Mouse (Mus musculus) forebrain, embryonic 15.5 days (tissue): ENCODE measurements around the gene Mlxip. TPM values are rescaled to one million over a fixed set of nuclear protein-coding genes. Genes with fewer than 3 reads are reported as not detected.

ENCODE experiments used
- ATAC-seq: fragments of 200-750 bp; cut with Nextera tagmentation; replicated peaks from 2 replicates; pipeline ENCODE4 v1.8.0; 2017; ENCODE audit warnings: mild to moderate bottlenecking, moderate TSS enrichment, moderate library complexity
- H3K27ac ChIP-seq: fragments of 300-500 bp; sonication (generic); replicated peaks from 2 replicates; pipeline ENCODE4 v1.5.1; 2015; ENCODE audit warnings: mild to moderate bottlenecking, inconsistent platforms
- H3K27me3 ChIP-seq: fragments of 300-500 bp; sonication (generic); 2 replicates; pipeline ENCODE4 v1.6.1; 2015; ENCODE audit warnings: inconsistent platforms
- H3K36me3 ChIP-seq: fragments of 300-500 bp; sonication (generic); 2 replicates; pipeline ENCODE4 v1.6.1; 2015; ENCODE audit warnings: mild to moderate bottlenecking, inconsistent platforms
- H3K4me1 ChIP-seq: fragments of 300-500 bp; sonication (generic); 2 replicates; pipeline ENCODE4 v1.6.1; 2015; ENCODE audit warnings: inconsistent platforms
- H3K4me2 ChIP-seq: fragments of 300-500 bp; sonication (generic); replicated peaks from 2 replicates; pipeline ENCODE4 v1.6.1; 2015; ENCODE audit warnings: mild to moderate bottlenecking, inconsistent platforms
- H3K4me3 ChIP-seq: fragments of 300-500 bp; sonication (generic); 2 replicates; pipeline ENCODE4 v1.5.1; 2015; ENCODE audit warnings: mild to moderate bottlenecking, inconsistent platforms
- H3K9ac ChIP-seq: fragments of 300-500 bp; sonication (generic); replicated peaks from 2 replicates; pipeline ENCODE4 v1.6.1; 2015; ENCODE audit warnings: mild to moderate bottlenecking, inconsistent platforms
- H3K9me3 ChIP-seq: fragments of 300-500 bp; sonication (generic); 2 replicates; pipeline ENCODE4 v1.6.1; 2016; ENCODE audit warnings: inconsistent platforms
- WGBS: fragments of 180-500 bp; shearing (Covaris S2); methylation state at CpG from one replicate; pipeline ENCODE4 v1.1.7; 2015; ENCODE audit warnings: mixed read lengths; 5-methylcytosine and 5-hydroxymethylcytosine counted together
- polyA plus RNA-seq: library from polyadenylated mRNA; unstranded; fragments of >200 nt; fragmentation: Nextera tagmentation; extraction: Ambion mirVana; gene quantifications from 2 replicates; pipeline ENCODE4 v1.2.1, GENCODE M21; 2015

Mlxip gene
- polyA plus RNA-seq, 1 experiment from 2014 or later, result 17.0 TPM

- Histone ChIP-seq H3K9ac (no peak overlapping the region), H3K4me2 (no peak overlapping the region), H3K36me3 (peaks cover 90% of the 10 kb centered on the region), H3K27ac (peak overlapping the region; percentile 56), H3K4me3 (no peak overlapping the region), H3K9me3 (no peaks in the 10 kb centered on the region), H3K4me1 (no peaks in the 10 kb centered on the region), H3K27me3 (no peaks in the 10 kb centered on the region)
- WGBS, result 71% methylated on average over 13 of the region's 13 CpGs
- ATAC-seq, result no peak
Observed at GRCm38 (mm10) chr5:123368869-123369488, 25.6 kb upstream of the Mlxip start.

DNA sequence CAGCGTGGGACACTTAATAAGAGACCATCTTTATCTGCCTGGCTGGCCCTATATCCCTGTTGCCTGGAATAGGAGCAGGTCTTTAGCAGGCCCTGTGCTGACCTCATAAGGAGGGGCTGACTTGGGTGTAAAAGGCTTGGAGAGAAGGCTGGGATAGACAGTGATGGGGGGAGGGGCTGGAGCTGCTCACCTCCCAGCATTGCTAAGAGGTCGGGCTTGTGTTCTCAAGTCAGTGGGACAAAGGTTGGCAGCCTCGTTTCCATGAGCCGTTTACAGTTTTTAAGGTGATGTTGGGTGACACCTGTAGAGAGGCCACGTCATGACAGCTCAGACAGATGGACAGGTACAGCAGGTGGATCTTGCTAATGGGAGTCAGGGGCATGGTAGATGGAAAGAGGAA, 24.5 kb upstream of the Mlxip start:
- ATAC-seq, result no peak
- 93% methylated on average over 5 of the region's 5 CpGs for WGBS
- Histone ChIP-seq H3K27me3 (no peaks in the 10 kb centered on the region), H3K4me3 (no peak overlapping the region), H3K4me2 (no peak overlapping the region), H3K27ac (no peak overlapping the region), H3K4me1 (no peaks in the 10 kb centered on the region), H3K9me3 (no peaks in the 10 kb centered on the region), H3K9ac (no peak overlapping the region), H3K36me3 (peaks cover 84% of the 10 kb centered on the region)

DNA sequence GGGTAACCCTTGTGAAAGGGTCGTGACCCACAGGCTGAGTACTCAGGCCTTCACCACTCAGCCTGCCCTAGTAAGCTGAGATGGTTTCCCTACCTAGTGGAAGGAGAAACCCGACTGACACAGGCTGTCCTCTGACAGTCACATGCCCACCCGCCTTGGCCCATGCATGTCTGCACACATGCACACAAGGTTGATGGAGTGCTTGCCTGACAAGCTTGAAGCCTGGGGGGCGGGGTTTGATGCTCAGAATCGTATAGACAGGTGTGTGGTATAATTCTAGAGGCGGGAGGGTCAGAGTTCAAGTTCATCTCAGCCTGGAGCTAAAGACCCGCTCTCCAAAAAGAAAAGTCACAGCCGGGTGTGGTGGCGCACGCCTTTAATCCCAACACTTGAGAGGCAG, 19.3 kb upstream of the Mlxip start:
- Histone ChIP-seq H3K4me3 (no peak overlapping the region), H3K36me3 (peaks cover 43% of the 10 kb centered on the region), H3K9ac (no peak overlapping the region), H3K9me3 (no peaks in the 10 kb centered on the region), H3K27me3 (no peaks in the 10 kb centered on the region), H3K4me2 (no peak overlapping the region), H3K4me1 (0 out of 2 replicates have a peak, but pooled peaks cover 3% of the 10 kb centered on the region), H3K27ac (no peak overlapping the region)
- WGBS, result 95% methylated on average over 10 of the region's 10 CpGs
- no peak for ATAC-seq

- Histone ChIP-seq H3K36me3 (peaks cover 37% of the 10 kb centered on the region), H3K4me2 (no peak overlapping the region), H3K4me3 (no peak overlapping the region), H3K27me3 (no peaks in the 10 kb centered on the region), H3K9me3 (no peaks in the 10 kb centered on the region), H3K9ac (no peak overlapping the region), H3K4me1 (0 out of 2 replicates have a peak, but pooled peaks cover 3% of the 10 kb centered on the region), H3K27ac (0 out of 2 replicates have a peak overlapping the region, but pooled peaks have one; percentile 46)
- WGBS, result 86% methylated on average over 6 of the region's 6 CpGs
- no peak for ATAC-seq
Observed at GRCm38 (mm10) chr5:123375793-123376452, 18.7 kb upstream of the Mlxip start.

DNA sequence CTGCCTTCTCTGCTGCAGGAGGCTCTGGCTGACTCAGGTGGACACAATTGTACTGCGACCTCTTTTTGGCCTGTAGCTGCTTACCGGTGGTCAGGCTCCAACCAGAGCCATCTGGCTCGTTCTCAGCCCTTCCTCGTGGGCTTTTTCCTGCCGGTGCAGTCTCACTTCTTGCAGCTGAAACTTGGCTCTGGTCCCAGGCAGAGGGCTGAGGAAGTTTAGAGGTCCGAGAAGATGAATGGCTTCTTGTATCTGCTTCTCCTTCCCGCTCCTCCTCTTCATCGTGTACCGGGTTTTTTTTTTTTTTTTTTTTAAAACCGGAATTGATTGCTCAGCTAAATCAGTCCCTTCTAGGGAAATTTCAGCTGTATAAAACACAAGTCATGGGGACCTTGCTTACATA, 18.0 kb upstream of the Mlxip start:
- ATAC-seq, result no peak
- no peak overlapping the region for H3K4me2 ChIP-seq
- H3K4me3 ChIP-seq, result no peak overlapping the region
- 0 out of 2 replicates have a peak overlapping the region, but pooled peaks have one; percentile 46 for H3K27ac ChIP-seq
- H3K4me1 ChIP-seq, result 0 out of 2 replicates have a peak, but pooled peaks cover 3% of the 10 kb centered on the region
- peaks cover 30% of the 10 kb centered on the region for H3K36me3 ChIP-seq
- H3K9ac ChIP-seq, result no peak overlapping the region
- H3K27me3 ChIP-seq, result no peaks in the 10 kb centered on the region
- 31% methylated on average over 10 of the region's 10 CpGs for WGBS
- no peaks in the 10 kb centered on the region for H3K9me3 ChIP-seq

GRCm38 (mm10) chr5:123377120-123377955, 17.3 kb upstream of the Mlxip start:
- ATAC-seq, result no peak

DNA sequence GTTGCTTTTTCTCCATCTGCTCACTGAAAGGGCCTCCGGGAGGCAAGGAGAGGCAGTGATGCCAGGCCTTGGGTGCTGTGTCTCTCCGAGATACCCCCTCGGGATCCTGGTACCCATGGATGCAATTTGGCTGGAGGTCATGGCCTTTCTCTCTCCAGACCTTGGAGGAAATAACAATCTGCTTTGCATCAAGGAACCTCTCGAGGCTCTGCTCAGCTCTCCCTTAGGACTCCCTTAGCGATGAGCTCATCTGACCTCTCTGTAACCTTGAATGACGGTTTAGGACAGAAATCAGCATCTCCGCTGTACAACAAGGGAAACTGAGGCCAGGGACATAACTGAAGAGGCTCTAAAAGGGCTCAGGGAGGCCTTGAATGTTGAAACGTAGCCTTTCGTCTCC, 15.9 kb upstream of the Mlxip start:
- H3K4me2 ChIP-seq, result no peak overlapping the region
- H3K9ac ChIP-seq, result no peak overlapping the region
- no peak overlapping the region for H3K27ac ChIP-seq
- H3K27me3 ChIP-seq, result no peaks in the 10 kb centered on the region
- H3K36me3 ChIP-seq, result peaks cover 10% of the 10 kb centered on the region
- no peaks in the 10 kb centered on the region for H3K9me3 ChIP-seq
- no peak overlapping the region for H3K4me3 ChIP-seq
- 83% methylated on average over 9 of the region's 9 CpGs for WGBS
- 0 out of 2 replicates have a peak, but pooled peaks cover 3% of the 10 kb centered on the region for H3K4me1 ChIP-seq
- no peak for ATAC-seq

More at GRCm38 (mm10) chr5:123377120-123377955, 17.3 kb upstream of the Mlxip start:
- no peaks in the 10 kb centered on the region for H3K27me3 ChIP-seq
- WGBS, result 69% methylated on average over 15 of the region's 15 CpGs
- H3K36me3 ChIP-seq, result peaks cover 22% of the 10 kb centered on the region
- H3K9me3 ChIP-seq, result no peaks in the 10 kb centered on the region
- H3K4me2 ChIP-seq, result no peak overlapping the region
- 0 out of 2 replicates have a peak, but pooled peaks cover 3% of the 10 kb centered on the region for H3K4me1 ChIP-seq
- H3K9ac ChIP-seq, result no peak overlapping the region
- no peak overlapping the region for H3K27ac ChIP-seq
- H3K4me3 ChIP-seq, result no peak overlapping the region

GRCm38 (mm10) chr5:123379504-123379931, 15.1 kb upstream of the Mlxip start:
- H3K4me1 ChIP-seq, result 0 out of 2 replicates have a peak, but pooled peaks cover 3% of the 10 kb centered on the region
- H3K27me3 ChIP-seq, result no peaks in the 10 kb centered on the region
- no peak overlapping the region for H3K27ac ChIP-seq
- no peak overlapping the region for H3K4me3 ChIP-seq
- no peak for ATAC-seq
- H3K4me2 ChIP-seq, result no peak overlapping the region
- H3K9ac ChIP-seq, result no peak overlapping the region
- 82% methylated on average over 5 of the region's 5 CpGs for WGBS
- peaks cover 5% of the 10 kb centered on the region for H3K36me3 ChIP-seq
- no peaks in the 10 kb centered on the region for H3K9me3 ChIP-seq

GRCm38 (mm10) chr5:123381968-123382367, 12.6 kb upstream of the Mlxip start:
- Histone ChIP-seq H3K4me2 (no peak overlapping the region), H3K9ac (no peak overlapping the region), H3K27ac (no peak overlapping the region), H3K36me3 (no peaks in the 10 kb centered on the region), H3K9me3 (no peaks in the 10 kb centered on the region), H3K4me3 (no peak overlapping the region), H3K4me1 (no peaks in the 10 kb centered on the region), H3K27me3 (no peaks in the 10 kb centered on the region)
- 43% methylated on average over 20 of the region's 20 CpGs for WGBS
- ATAC-seq, result no peak

DNA sequence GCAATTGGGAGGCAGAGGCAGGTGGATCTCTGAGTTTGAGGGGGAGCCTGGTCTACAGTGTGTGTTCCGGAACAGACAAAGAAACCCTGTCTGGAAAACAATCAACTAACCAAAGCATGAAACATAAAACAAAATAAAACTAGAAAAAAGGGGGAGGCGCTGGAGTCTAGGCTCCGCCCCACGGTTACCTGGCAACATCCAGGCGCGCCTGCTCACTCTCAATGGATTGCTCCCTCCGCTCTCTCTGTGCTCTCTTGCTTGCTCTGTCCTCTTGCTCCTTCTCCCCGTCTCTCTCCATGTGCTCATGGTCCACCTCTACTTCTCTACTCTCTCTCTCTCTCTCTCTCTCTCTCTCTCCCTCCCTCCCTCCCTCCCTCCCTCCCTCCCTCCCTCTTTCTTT, 11.9 kb upstream of the Mlxip start:
- no peaks in the 10 kb centered on the region for H3K9me3 ChIP-seq
- no peak overlapping the region for H3K4me2 ChIP-seq
- no peaks in the 10 kb centered on the region for H3K4me1 ChIP-seq
- H3K27me3 ChIP-seq, result no peaks in the 10 kb centered on the region
- no peak overlapping the region for H3K4me3 ChIP-seq
- ATAC-seq, result no peak
- H3K36me3 ChIP-seq, result no peaks in the 10 kb centered on the region
- H3K9ac ChIP-seq, result no peak overlapping the region
- WGBS, result 84% methylated on average over 8 of the region's 8 CpGs
- no peak overlapping the region for H3K27ac ChIP-seq

DNA sequence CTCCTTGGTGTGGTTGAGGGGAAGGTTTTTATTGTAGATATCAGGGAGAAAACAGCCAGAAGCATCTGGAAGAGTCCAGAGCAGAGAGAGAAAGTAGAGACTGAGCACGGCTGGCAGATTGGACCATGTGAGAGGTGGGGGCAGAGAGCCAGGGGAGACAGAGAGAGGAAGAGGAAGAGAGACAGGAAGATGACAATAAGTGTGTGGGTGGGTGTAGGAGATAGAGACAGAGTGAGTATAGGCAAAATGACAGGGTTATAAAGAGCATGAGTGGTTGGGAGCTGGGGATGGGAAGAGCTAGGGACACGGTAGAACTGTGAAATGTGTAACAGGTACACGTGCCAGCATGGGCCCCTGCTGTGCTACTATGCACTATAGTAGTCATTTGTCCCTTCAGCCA, 6.1 kb upstream of the Mlxip start:
- H3K4me1 ChIP-seq, result peaks cover 7% of the 10 kb centered on the region
- no peak overlapping the region for H3K4me3 ChIP-seq
- no peaks in the 10 kb centered on the region for H3K9me3 ChIP-seq
- 17% methylated on average over 3 of the region's 3 CpGs for WGBS
- no peaks in the 10 kb centered on the region for H3K36me3 ChIP-seq
- no peak overlapping the region for H3K4me2 ChIP-seq
- H3K27ac ChIP-seq, result no peak overlapping the region
- no peak for ATAC-seq
- H3K27me3 ChIP-seq, result no peaks in the 10 kb centered on the region
- H3K9ac ChIP-seq, result no peak overlapping the region
